Mouse (Mus musculus) hematopoietic stem cell, adult 5-6 weeks (primary cell): ENCODE data around the gene Lce6a. TPM values are rescaled to one million over a fixed set of nuclear protein-coding genes. Genes with fewer than 3 reads are reported as not detected.

Source experiments
- ATAC-seq, 2 experiments: fragments of 125-278 bp in 1 of 2; replicated peaks in 1 of 2; 2 replicates each; pipeline ENCODE4 v1.8.0; 2016 to 2017; ENCODE audit warnings: inconsistent platforms in 2 of 2, mild to moderate bottlenecking in 2 of 2, moderate number of reproducible peaks in 2 of 2, low read depth in 1 of 2, moderate TSS enrichment in 1 of 2; ENCODE audit not compliant: low FRiP score in 2 of 2, poor library complexity in 2 of 2, severe bottlenecking in 2 of 2, insufficient read depth in 1 of 2, low TSS enrichment in 1 of 2
- total RNA-seq: library from RNA; stranded (forward); fragments of 172-1452, 232-1000 nt; gene quantifications from 2 replicates; pipeline ENCODE4 v1.2.3, GENCODE M21; 2017

Lce6a gene
- total RNA-seq, 1 experiment from 2014 or later = not detected

DNA sequence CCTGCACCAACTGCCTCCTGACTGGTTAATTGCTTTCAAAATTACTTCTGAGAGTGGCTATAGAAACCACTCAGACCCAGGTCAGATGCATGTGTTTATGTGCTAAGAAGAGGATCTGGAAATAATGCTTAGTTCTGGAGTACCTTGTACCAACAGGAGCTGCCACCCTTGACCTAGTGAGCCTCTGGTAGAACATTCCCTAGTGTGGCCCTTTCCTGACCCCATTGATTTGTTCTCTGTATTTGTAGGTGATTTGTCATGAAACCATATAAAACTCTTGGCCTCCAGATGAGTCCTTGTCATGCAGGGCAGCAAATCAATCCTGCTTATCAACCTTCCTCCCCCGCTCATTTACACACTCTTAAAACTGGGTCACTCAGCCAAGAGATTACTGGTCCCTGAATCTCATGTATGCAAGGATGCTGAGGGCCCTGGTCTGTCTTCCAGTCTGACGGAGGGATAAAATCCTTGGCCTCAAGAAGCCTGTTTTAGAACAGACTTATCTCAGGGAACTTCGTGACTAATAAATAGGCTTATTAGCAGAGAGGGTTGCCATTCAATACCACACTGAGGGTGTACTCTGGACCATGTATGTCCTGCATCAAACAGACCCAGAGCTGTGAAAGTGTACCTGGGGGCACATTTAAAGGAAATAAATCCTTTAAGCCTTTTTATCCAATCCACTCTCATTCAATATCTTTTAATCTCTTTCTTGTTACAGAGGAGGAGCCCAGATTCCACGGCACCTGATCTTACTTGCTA, 42.6 kb downstream of the Lce6a start:
- no peak for ATAC-seq

GRCm38 (mm10) chr3:92573449-92574041, 47.9 kb downstream of the Lce6a start, which contains the start of gene Ivl:
Gene Ivl (minus strand): TSS chr3:92573735.
- ATAC-seq = no peak

DNA sequence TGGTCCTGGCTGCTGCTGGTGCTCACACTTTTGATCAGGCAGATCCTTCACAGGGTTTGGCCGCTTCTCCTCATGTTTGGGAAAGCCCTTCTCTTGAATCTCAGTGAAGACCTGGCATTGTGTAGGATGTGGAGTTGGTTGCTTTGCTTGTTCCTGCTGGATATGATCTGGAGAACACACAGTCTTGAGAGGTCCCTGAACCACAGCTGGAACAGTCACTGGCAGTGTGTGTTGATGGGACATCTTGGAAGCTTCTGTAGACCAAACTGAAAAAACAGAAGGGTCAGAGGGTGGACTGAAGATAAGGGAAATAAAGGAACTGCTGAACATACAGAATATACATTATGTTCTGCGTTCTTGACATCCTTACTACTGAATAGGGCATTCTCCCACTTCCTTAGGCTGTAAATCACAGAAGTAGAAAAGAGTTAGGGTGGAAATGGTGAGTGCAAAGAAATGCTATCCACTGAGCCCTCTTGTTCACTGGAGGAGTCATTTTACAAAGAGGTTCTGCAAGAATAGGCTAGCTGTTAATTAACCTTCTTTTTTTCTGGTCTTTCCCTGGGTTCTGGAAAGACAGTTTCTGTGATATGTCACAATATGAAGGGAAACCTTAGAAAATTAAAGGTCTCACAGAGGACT, 48.8 kb downstream of the Lce6a start:
- ATAC-seq = no peak

Other genes with a start within 250 kb of the Lce6a start
- gene Sprr2h, start 236.0 kb downstream of the Lce6a start, total RNA-seq = not detected in 2 replicates
- not detected in 2 replicates for gene Sprr2i, start 213.7 kb downstream of the Lce6a start, total RNA-seq
- not detected in 2 replicates for gene Sprr2j-ps, start 203.6 kb downstream of the Lce6a start, total RNA-seq
- 1.0 and 1.6 TPM in 2 replicates for gene Gm9774, start 192.2 kb downstream of the Lce6a start, total RNA-seq
- not detected in 2 replicates for gene Sprr2k, start 189.1 kb downstream of the Lce6a start, total RNA-seq
- not detected in 2 replicates for gene Sprr1b, start 182.9 kb downstream of the Lce6a start, total RNA-seq
- gene Sprr3, start 162.9 kb downstream of the Lce6a start, total RNA-seq = not detected in 2 replicates
- not detected in 2 replicates for gene Sprr1a, start 135.8 kb downstream of the Lce6a start, total RNA-seq
- not detected in 2 replicates for gene Sprr4, start 121.2 kb downstream of the Lce6a start, total RNA-seq
- gene 2310046K23Rik, start 87.1 kb downstream of the Lce6a start, total RNA-seq = not detected in 2 replicates
- gene Ivl, start 47.9 kb downstream of the Lce6a start, total RNA-seq = not detected in 2 replicates
- gene Smcp, start 32.7 kb downstream of the Lce6a start, total RNA-seq = not detected in 2 replicates
- not detected in 2 replicates for gene 2210017I01Rik, start 14.2 kb downstream of the Lce6a start, total RNA-seq
- not detected in 2 replicates for gene Lce1a1, start 26.6 kb upstream of the Lce6a start, total RNA-seq
- gene Lce1b, start 35.3 kb upstream of the Lce6a start, total RNA-seq = not detected in 2 replicates
- gene Lce1a2, start 48.7 kb upstream of the Lce6a start, total RNA-seq = not detected in 2 replicates
- not detected in 2 replicates for gene Lce1c, start 57.6 kb upstream of the Lce6a start, total RNA-seq
- not detected in 2 replicates for gene Lce1d, start 65.5 kb upstream of the Lce6a start, total RNA-seq
- not detected in 2 replicates for gene Lce1e, start 87.4 kb upstream of the Lce6a start, total RNA-seq
- not detected in 2 replicates for gene Lce1f, start 98.7 kb upstream of the Lce6a start, total RNA-seq
- gene Gm38119, start 117.4 kb upstream of the Lce6a start, total RNA-seq = not detected in 2 replicates
- not detected in 2 replicates for gene Lce1g, start 130.7 kb upstream of the Lce6a start, total RNA-seq
- gene Lce1h, start 143.4 kb upstream of the Lce6a start, total RNA-seq = not detected in 2 replicates
- gene Lce1i, start 157.2 kb upstream of the Lce6a start, total RNA-seq = not detected in 2 replicates
- gene Lce1j, start 168.9 kb upstream of the Lce6a start, total RNA-seq = not detected in 2 replicates
- gene Lce1k, start 186.2 kb upstream of the Lce6a start, total RNA-seq = not detected in 2 replicates
- gene Kprp, start 205.6 kb upstream of the Lce6a start, total RNA-seq = not detected in 2 replicates
- not detected in 2 replicates for gene Lce1l, start 229.6 kb upstream of the Lce6a start, total RNA-seq
- gene 2310050C09Rik, start 248.6 kb upstream of the Lce6a start, total RNA-seq = not detected in 2 replicates